Mouse (Mus musculus) embryonic fibroblast, embryonic 13.5 days (primary cell): ENCODE data around the gene Tnrc6a.

Experiments used
- CTCF ChIP-seq: IDR thresholded peaks from 2 replicates; pipeline ENCODE4 v1.5.1; 2011; ENCODE audit warnings: mild to moderate bottlenecking, control low read depth, low read length, moderate library complexity, borderline replicate concordance; ENCODE audit not compliant: insufficient read depth
- POLR2A ChIP-seq: IDR thresholded peaks from 2 replicates; pipeline ENCODE4 v1.6.1; 2011; ENCODE audit warnings: low read depth, mild to moderate bottlenecking, control low read depth, low read length, moderate library complexity

DNA sequence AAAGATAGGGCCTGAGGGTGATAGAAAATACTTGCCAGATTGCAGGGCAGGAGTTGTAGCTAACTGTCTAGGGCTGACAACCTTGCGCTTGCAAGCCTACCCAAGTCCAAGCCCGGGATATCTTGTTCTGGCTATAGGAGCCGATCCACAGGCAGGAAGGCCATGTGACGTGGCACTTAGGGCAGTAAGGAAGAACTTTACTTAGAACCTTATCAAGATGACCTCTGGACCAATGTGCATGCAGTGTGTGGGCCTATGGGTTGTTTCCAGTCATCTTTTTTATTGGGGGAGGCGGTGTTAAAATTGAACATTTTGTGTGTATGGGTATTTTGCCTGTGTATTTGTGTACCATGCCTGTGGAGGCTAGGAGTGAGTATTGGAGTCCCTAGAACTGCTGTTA is 72.7 kb downstream of the Tnrc6a start:
- no peak for TF ChIP-seq CTCF
- no peak for TF ChIP-seq POLR2A
